Mouse (Mus musculus) cerebellum, postnatal 36 days (tissue): Measurements from ENCODE around the gene Olfr328.
"Not testable (repeated sequence)": the region's sequence is repeated elsewhere in the genome, so short reads cannot be mapped to it uniquely, and the experiment has no call there.

Experiments
- DNase-seq, 2 experiments: peaks; one replicate each; pipeline ENCODE4 v3.0.0; 2021 to 2022; ENCODE audit warnings: mixed read lengths in 2 of 2

Gene Olfr328

GRCm38 (mm10) chr11:58555536-58555935, at the start of gene Olfr328:
Gene Olfr328, minus strand, starts transcription at chr11:58555636.
- DNase-seq = no peak

GRCm38 (mm10) chr11:58605228-58605627, 49.8 kb upstream of the Olfr328 start:
- DNase-seq = no peak

GRCm38 (mm10) chr11:58604688-58605087, 49.3 kb upstream of the Olfr328 start:
- no peak for DNase-seq

- no peak for DNase-seq
These were observed 47.5 kb upstream of the Olfr328 start for GRCm38 (mm10) chr11:58602800-58603560.

- DNase-seq = no peak
These were observed 46.6 kb upstream of the Olfr328 start for GRCm38 (mm10) chr11:58602062-58602461.

- DNase-seq = no peak
These were observed 42.4 kb upstream of the Olfr328 start for GRCm38 (mm10) chr11:58597837-58598236.

GRCm38 (mm10) chr11:58594814-58595213, 39.4 kb upstream of the Olfr328 start, which contains the start of gene Olfr324:
Gene Olfr324, plus strand, starts transcription at chr11:58595114.
- no peak for DNase-seq

GRCm38 (mm10) chr11:58588620-58589250, 33.3 kb upstream of the Olfr328 start:
- no peak for DNase-seq

- peak; percentile 31 to 32 for DNase-seq
These were observed 32.5 kb upstream of the Olfr328 start for GRCm38 (mm10) chr11:58587898-58588348.

GRCm38 (mm10) chr11:58578636-58579035, 23.2 kb upstream of the Olfr328 start:
- no peak for DNase-seq

GRCm38 (mm10) chr11:58577430-58577829, 22.0 kb upstream of the Olfr328 start, which contains the start of gene Olfr325:
Gene Olfr325, plus strand, starts transcription at chr11:58577730.
- no peak for DNase-seq

- DNase-seq = no peak
These were observed 15.0 kb upstream of the Olfr328 start, which contains the start of gene Olfr224 for GRCm38 (mm10) chr11:58570405-58570804. Gene Olfr224, minus strand, starts transcription at chr11:58570553.

GRCm38 (mm10) chr11:58546322-58546721, 9.1 kb downstream of the Olfr328 start, which contains the start of gene Olfr329-ps:
Gene Olfr329-ps, minus strand, starts transcription at chr11:58546422.
- no peak for DNase-seq

- not testable (repeated sequence) for DNase-seq
These were observed 20.7 kb downstream of the Olfr328 start, which contains the start of gene Olfr330 for GRCm38 (mm10) chr11:58534736-58535135. Gene Olfr330, minus strand, starts transcription at chr11:58534836.

- peak; percentile 10 to 23 for DNase-seq
These were observed 35.7 kb downstream of the Olfr328 start for GRCm38 (mm10) chr11:58519756-58520155.

- DNase-seq = peak; percentile 47 to 54
These were observed 36.5 kb downstream of the Olfr328 start for GRCm38 (mm10) chr11:58518916-58519315.

- not testable (repeated sequence) for DNase-seq
These were observed 46.4 kb downstream of the Olfr328 start for GRCm38 (mm10) chr11:58509058-58509457.

- DNase-seq = not testable (repeated sequence)
These were observed 53.0 kb downstream of the Olfr328 start, which contains the start of gene Olfr331 for GRCm38 (mm10) chr11:58502472-58502871. Gene Olfr331, minus strand, starts transcription at chr11:58502572.
